Mouse (Mus musculus) kidney, postnatal 0 days (tissue): Measurements from ENCODE around the gene Gm21992. TPM values are rescaled to one million over a fixed set of nuclear protein-coding genes. Genes with fewer than 3 reads are reported as not detected.
"Not testable (repeated sequence)": the region's sequence is repeated elsewhere in the genome, so short reads cannot be mapped to it uniquely, and the experiment has no call there.

ENCODE experiments used
- ATAC-seq: fragments of 200-750 bp; cut with Nextera tagmentation; replicated peaks from 2 replicates; pipeline ENCODE4 v1.8.0; 2017; ENCODE audit warnings: low read depth, moderate number of reproducible peaks, moderate TSS enrichment, moderate library complexity; ENCODE audit not compliant: low FRiP score
- DNase-seq: peaks from one replicate; pipeline ENCODE4 v3.0.0-alpha.2; 2016; ENCODE audit warnings: low spot score
- H3K27ac ChIP-seq: fragments of 300-500 bp; sonication (generic); 2 replicates; pipeline ENCODE4 v1.5.1; 2014; ENCODE audit warnings: mild to moderate bottlenecking
- H3K27me3 ChIP-seq: fragments of 300-500 bp; sonication (generic); 2 replicates; pipeline ENCODE4 v1.6.1; 2014; ENCODE audit warnings: low read length, mixed read lengths; ENCODE audit not compliant: insufficient read depth
- H3K36me3 ChIP-seq: fragments of 300-500 bp; sonication (generic); 2 replicates; pipeline ENCODE4 v1.6.1; 2014; ENCODE audit warnings: low read length, mixed read lengths; ENCODE audit not compliant: insufficient read depth
- H3K4me1 ChIP-seq: fragments of 300-500 bp; sonication (generic); replicated peaks from 2 replicates; pipeline ENCODE4 v1.6.1; 2014; ENCODE audit warnings: antibody characterized with exemption, low read length, mixed read lengths; ENCODE audit not compliant: insufficient read depth
- H3K4me2 ChIP-seq: fragments of 300-500 bp; sonication (generic); 2 replicates; pipeline ENCODE4 v1.6.1; 2014; ENCODE audit warnings: mild to moderate bottlenecking, low read length, moderate library complexity, mixed read lengths
- H3K4me3 ChIP-seq: fragments of 300-500 bp; sonication (generic); replicated peaks from 2 replicates; pipeline ENCODE4 v1.5.1; 2014; ENCODE audit warnings: low read depth, low read length
- H3K9ac ChIP-seq: fragments of 300-500 bp; sonication (generic); 2 replicates; pipeline ENCODE4 v1.6.1; 2014; ENCODE audit warnings: low read depth, low read length
- H3K9me3 ChIP-seq: fragments of 300-500 bp; sonication (generic); replicated peaks from 2 replicates; pipeline ENCODE4 v1.6.1; 2016; ENCODE audit warnings: low read length, inconsistent platforms, mixed read lengths
- CTCF ChIP-seq: IDR thresholded peaks from 2 replicates; pipeline ENCODE4 v1.5.1; 2016; ENCODE audit warnings: antibody characterized with exemption, low read depth, mild to moderate bottlenecking, moderate library complexity
- WGBS: fragments of 180-500 bp; shearing (Covaris S2); extraction: QIAGEN DNeasy Blood & Tissue Kit; methylation state at CpG from one replicate; pipeline ENCODE4 v1.1.7; 2014; 5-methylcytosine and 5-hydroxymethylcytosine counted together
- polyA plus RNA-seq: library from polyadenylated mRNA; unstranded; fragments of >200 nt; fragmentation: Nextera tagmentation; extraction: Ambion mirVana; gene quantifications from 2 replicates; pipeline ENCODE4 v1.2.1, GENCODE M21; 2015

Gm21992 gene
- polyA plus RNA-seq, 1 experiment from 2014 or later: 24.4 TPM

DNA sequence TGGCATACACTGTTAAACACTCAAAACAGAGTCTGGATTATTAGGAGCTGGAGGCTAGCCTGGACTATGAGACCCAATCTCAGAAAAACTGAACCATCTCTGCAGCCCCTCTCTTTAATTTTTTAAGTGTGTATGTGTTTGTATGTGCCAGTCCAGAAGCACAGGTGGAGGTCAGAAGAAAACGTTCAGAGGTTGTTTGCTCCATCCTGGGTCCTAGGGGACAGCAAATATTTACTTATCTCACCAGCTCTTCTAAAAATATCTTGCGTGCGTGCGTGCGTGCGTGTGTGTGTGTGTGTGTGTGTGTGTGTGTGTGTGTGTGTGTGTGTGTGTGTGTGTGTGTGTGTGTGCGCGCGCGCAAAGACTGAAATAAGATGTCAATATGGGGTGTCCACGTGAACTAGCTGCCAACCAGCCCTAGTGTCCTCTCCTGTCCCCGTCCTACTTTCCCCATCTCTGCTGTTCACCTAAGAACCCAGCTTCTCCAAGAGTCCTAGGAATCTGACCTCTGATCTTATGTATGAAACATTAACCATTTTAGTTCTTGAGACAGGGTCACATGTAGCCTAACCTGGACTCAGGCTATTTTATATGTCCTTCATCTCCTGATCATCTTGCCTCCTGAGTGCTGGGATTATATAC is 43.8 kb downstream of the Gm21992 start:
- no peak overlapping the region for H3K9ac ChIP-seq
- 83% methylated on average over 12 of the region's 12 CpGs for WGBS
- H3K4me3 ChIP-seq: no peak overlapping the region
- TF ChIP-seq CTCF: no peak
- DNase-seq (no peak), ATAC-seq (no peak)
- H3K9me3 ChIP-seq: no peaks in the 10 kb centered on the region
- H3K27ac ChIP-seq: no peak overlapping the region
- no peak overlapping the region for H3K4me2 ChIP-seq
- H3K27me3 ChIP-seq: no peaks in the 10 kb centered on the region
- H3K4me1 ChIP-seq: no peaks in the 10 kb centered on the region
- peaks cover 30% of the 10 kb centered on the region for H3K36me3 ChIP-seq

GRCm38 (mm10) chr19:4762876-4763275 is 48.5 kb downstream of the Gm21992 start:
- peak; percentile 21 for DNase-seq
- Histone ChIP-seq H3K9ac (no peak overlapping the region), H3K36me3 (peaks cover 26% of the 10 kb centered on the region)

DNA sequence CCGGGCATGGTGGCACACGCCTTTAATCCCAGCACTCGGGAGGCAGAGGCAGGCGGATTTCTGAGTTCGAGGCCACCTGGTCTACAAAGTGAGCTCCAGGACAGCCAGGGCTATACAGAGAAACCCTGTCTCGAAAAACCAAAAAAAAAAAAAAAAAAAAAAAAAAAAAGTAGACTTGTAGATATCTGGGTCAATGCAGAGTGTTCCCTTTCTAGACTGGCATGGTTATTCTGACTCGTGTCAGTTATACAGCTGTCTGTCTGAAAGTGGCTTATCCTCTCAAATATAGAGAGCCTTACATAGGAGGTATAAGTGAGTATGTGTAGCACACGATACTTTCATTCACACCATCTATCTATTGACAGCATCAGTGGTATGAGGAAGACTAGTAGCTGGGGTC is 50.9 kb downstream of the Gm21992 start:
- not testable (repeated sequence) for H3K4me3 ChIP-seq, H3K27me3 ChIP-seq, H3K9me3 ChIP-seq, H3K9ac ChIP-seq, ATAC-seq, H3K4me2 ChIP-seq, H3K27ac ChIP-seq, DNase-seq
- Histone ChIP-seq H3K4me1 (peaks cover 11% of the 10 kb centered on the region), H3K36me3 (peaks cover 18% of the 10 kb centered on the region)
- WGBS: 91% methylated on average over 8 of the region's 8 CpGs

More at GRCm38 (mm10) chr19:4762876-4763275, 48.5 kb downstream of the Gm21992 start:
- Histone ChIP-seq H3K4me2 (no peak overlapping the region), H3K4me1 (peaks cover 6% of the 10 kb centered on the region), H3K4me3 (no peak overlapping the region), H3K9me3 (no peaks in the 10 kb centered on the region), H3K27ac (no peak overlapping the region), H3K27me3 (no peaks in the 10 kb centered on the region)
- ATAC-seq: no peak
- peak; percentile 58; the same call in 1 of the 2 replicates for TF ChIP-seq CTCF
- WGBS: 43% methylated on average over 1 of the region's 1 CpGs

- Histone ChIP-seq H3K27ac (peak overlapping the region; percentile 90), H3K4me2 (peak overlapping the region; percentile 79), H3K9ac (peak overlapping the region; percentile 76), H3K4me3 (peak overlapping the region; percentile 64), H3K27me3 (no peaks in the 10 kb centered on the region), H3K36me3 (peaks cover 1% of the 10 kb centered on the region; the same call in 1 of the 2 replicates), H3K9me3 (no peaks in the 10 kb centered on the region), H3K4me1 (peaks cover 11% of the 10 kb centered on the region)
- DNase-seq (no peak), ATAC-seq (no peak; the same call in 1 of the 2 replicates)
- TF ChIP-seq CTCF: no peak
- 2% methylated on average over 9 of the region's 9 CpGs for whole genome bisulfite sequencing
Measured at GRCm38 (mm10) chr19:4756921-4757320, 54.5 kb downstream of the Gm21992 start.

GRCm38 (mm10) chr19:4756193-4756911 is 55.1 kb downstream of the Gm21992 start, which contains the start of gene Rbm4b:
Gene Rbm4b (plus strand): TSS chr19:4756497.
- Histone ChIP-seq H3K9me3 (no peaks in the 10 kb centered on the region), H3K27ac (peak within 1 kb of the TSS; percentile 90), H3K4me3 (peak within 1 kb of the TSS; percentile 64), H3K4me1 (peaks cover 11% of the 10 kb centered on the region), H3K4me2 (peak within 1 kb of the TSS; percentile 79), H3K27me3 (no peaks in the 10 kb centered on the region), H3K9ac (peak within 1 kb of the TSS; percentile 76), H3K36me3 (no peaks in the 10 kb centered on the region)
- ATAC-seq: peak; percentile 95
- WGBS: under 1% methylated on average over 65 of the region's 65 CpGs
- TF ChIP-seq CTCF: no peak
- peak; percentile 95 for DNase-seq

DNA sequence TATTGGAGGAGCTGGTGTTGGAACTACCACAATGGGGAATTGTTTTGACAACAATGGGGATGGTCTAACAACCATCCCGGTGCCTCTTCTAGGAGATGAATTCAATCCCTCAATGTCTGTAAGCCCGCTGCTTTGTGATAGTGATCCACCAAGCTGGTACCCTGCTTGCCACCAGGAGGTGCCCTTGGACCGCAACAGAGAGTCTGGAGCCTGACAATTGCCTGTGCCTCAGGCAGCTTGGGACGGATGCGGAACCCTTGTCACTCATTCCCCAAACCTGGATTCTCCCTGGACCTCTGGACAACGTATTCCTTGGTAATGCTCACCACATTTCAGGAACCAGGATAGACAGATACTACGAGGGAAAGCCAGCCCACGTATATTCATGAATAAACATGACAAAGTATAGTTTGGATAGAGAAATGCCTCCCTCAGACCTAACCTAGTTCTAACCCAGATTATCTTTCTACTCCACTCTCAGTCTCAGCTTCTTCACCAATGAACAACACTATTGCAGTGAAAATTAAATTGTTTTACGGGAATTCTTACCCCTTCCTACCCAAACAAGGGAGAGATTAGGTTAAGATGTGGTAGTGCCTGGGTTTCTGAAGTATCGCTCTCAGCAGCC is 55.7 kb downstream of the Gm21992 start:
- Histone ChIP-seq H3K27me3 (no peaks in the 10 kb centered on the region), H3K4me3 (peak overlapping the region; percentile 64), H3K4me2 (peak overlapping the region; percentile 79), H3K4me1 (peaks cover 11% of the 10 kb centered on the region), H3K9me3 (no peaks in the 10 kb centered on the region), H3K9ac (peak overlapping the region; percentile 32; the same call in 1 of the 2 replicates), H3K36me3 (no peaks in the 10 kb centered on the region), H3K27ac (peak overlapping the region; percentile 90)
- peak; percentile 97 for TF ChIP-seq CTCF
- ATAC-seq (peak; percentile 49; the same call in 1 of the 2 replicates), DNase-seq (peak; percentile 94)
- WGBS: under 1% methylated on average over 10 of the region's 10 CpGs
